Mouse (Mus musculus) retina, adult 2 months (tissue): ENCODE results near the gene Gstz1.
"Not testable (repeated sequence)": the region's sequence is repeated elsewhere in the genome, so short reads cannot be mapped to it uniquely, and the experiment has no call there.

Experiments used
- DNase-seq: peaks from one replicate; pipeline ENCODE4 v3.0.0-alpha.2; 2012; ENCODE audit warnings: low read depth, low spot score

Gstz1 gene

GRCm38 (mm10) chr12:87157361-87157760, 10.4 kb downstream of the Gstz1 start:
- DNase-seq = no peak

GRCm38 (mm10) chr12:87158099-87158498, 11.1 kb downstream of the Gstz1 start:
- DNase-seq = no peak

- no peak for DNase-seq
Observed at GRCm38 (mm10) chr12:87160310-87160709, 13.3 kb downstream of the Gstz1 start.

- DNase-seq = no peak
Observed at GRCm38 (mm10) chr12:87160815-87161214, 13.8 kb downstream of the Gstz1 start.

GRCm38 (mm10) chr12:87175194-87175946, 28.4 kb downstream of the Gstz1 start:
- no peak for DNase-seq

GRCm38 (mm10) chr12:87177631-87178030, 30.7 kb downstream of the Gstz1 start:
- no peak for DNase-seq

- no peak for DNase-seq
Observed at GRCm38 (mm10) chr12:87193008-87193407, 46.0 kb downstream of the Gstz1 start.

- no peak for DNase-seq
Observed at GRCm38 (mm10) chr12:87195069-87195468, 48.1 kb downstream of the Gstz1 start.

GRCm38 (mm10) chr12:87196310-87196709, 49.3 kb downstream of the Gstz1 start:
- DNase-seq = no peak

GRCm38 (mm10) chr12:87198792-87199191, 51.8 kb downstream of the Gstz1 start:
- no peak for DNase-seq

GRCm38 (mm10) chr12:87199206-87199972, 52.4 kb downstream of the Gstz1 start, which contains the start of gene Samd15:
Gene Samd15, plus strand, starts transcription at chr12:87199723.
- DNase-seq = no peak

- DNase-seq = peak; percentile 47
Observed at GRCm38 (mm10) chr12:87199973-87200586, 53.1 kb downstream of the Gstz1 start, which contains the start of gene Tmed8. Gene Tmed8, minus strand, starts transcription at chr12:87200454.

GRCm38 (mm10) chr12:87201694-87202093, 54.7 kb downstream of the Gstz1 start:
- no peak for DNase-seq

GRCm38 (mm10) chr12:87205789-87206188, 58.8 kb downstream of the Gstz1 start:
- DNase-seq = not testable (repeated sequence)

- no peak for DNase-seq
Observed at GRCm38 (mm10) chr12:87212844-87213606, 66.1 kb downstream of the Gstz1 start.
